Mouse (Mus musculus) heart, adult 9 months (tissue): ENCODE data around the gene Kremen1.

Experiments
- DNase-seq, 2 experiments: peaks; one replicate each; pipeline ENCODE4 v3.0.0; 2022; ENCODE audit warnings: low spot score in 2 of 2

Kremen1 gene

GRCm38 (mm10) chr11:5215401-5216187 lies 45.8 kb downstream of the Kremen1 start:
- DNase-seq: no peak

- DNase-seq: no peak
These were observed 46.8 kb downstream of the Kremen1 start for GRCm38 (mm10) chr11:5214483-5215040.

- DNase-seq: no peak
These were observed 58.3 kb downstream of the Kremen1 start for GRCm38 (mm10) chr11:5203054-5203453.

GRCm38 (mm10) chr11:5201799-5202680 lies 59.3 kb downstream of the Kremen1 start:
- DNase-seq: no peak

GRCm38 (mm10) chr11:5199879-5200278 lies 61.5 kb downstream of the Kremen1 start:
- DNase-seq: no peak

- no peak for DNase-seq
These were observed 64.3 kb downstream of the Kremen1 start for GRCm38 (mm10) chr11:5197068-5197467.

- DNase-seq: no peak
These were observed 64.8 kb downstream of the Kremen1 start for GRCm38 (mm10) chr11:5196583-5196982.

GRCm38 (mm10) chr11:5193576-5193881 lies 67.8 kb downstream of the Kremen1 start:
- DNase-seq: no peak

GRCm38 (mm10) chr11:5192840-5193575 lies 68.3 kb downstream of the Kremen1 start:
- DNase-seq: no peak

- peak; percentile 55 to 71 for DNase-seq
These were observed 69.3 kb downstream of the Kremen1 start for GRCm38 (mm10) chr11:5192084-5192516.

GRCm38 (mm10) chr11:5189239-5189933 lies 72.0 kb downstream of the Kremen1 start:
- DNase-seq: no peak

GRCm38 (mm10) chr11:5188170-5188569 lies 73.2 kb downstream of the Kremen1 start:
- DNase-seq: no peak

- no peak for DNase-seq
These were observed 76.5 kb downstream of the Kremen1 start for GRCm38 (mm10) chr11:5184832-5185231.

- DNase-seq: no peak
These were observed 77.1 kb downstream of the Kremen1 start for GRCm38 (mm10) chr11:5184250-5184649.

- DNase-seq: no peak
These were observed 78.5 kb downstream of the Kremen1 start for GRCm38 (mm10) chr11:5182870-5183269.

- peak; percentile 26 to 54 for DNase-seq
These were observed 79.4 kb downstream of the Kremen1 start for GRCm38 (mm10) chr11:5181850-5182404.

GRCm38 (mm10) chr11:5179391-5179790 lies 82.0 kb downstream of the Kremen1 start:
- DNase-seq: no peak

- no peak for DNase-seq
These were observed 84.2 kb downstream of the Kremen1 start for GRCm38 (mm10) chr11:5177171-5177570.

GRCm38 (mm10) chr11:5176685-5177084 lies 84.7 kb downstream of the Kremen1 start:
- no peak for DNase-seq

- no peak for DNase-seq
These were observed 85.5 kb downstream of the Kremen1 start for GRCm38 (mm10) chr11:5175866-5176265.

GRCm38 (mm10) chr11:5175141-5175540 lies 86.2 kb downstream of the Kremen1 start:
- DNase-seq: no peak
